Mouse (Mus musculus): ENCODE results near the gene Tex9.

DNA sequence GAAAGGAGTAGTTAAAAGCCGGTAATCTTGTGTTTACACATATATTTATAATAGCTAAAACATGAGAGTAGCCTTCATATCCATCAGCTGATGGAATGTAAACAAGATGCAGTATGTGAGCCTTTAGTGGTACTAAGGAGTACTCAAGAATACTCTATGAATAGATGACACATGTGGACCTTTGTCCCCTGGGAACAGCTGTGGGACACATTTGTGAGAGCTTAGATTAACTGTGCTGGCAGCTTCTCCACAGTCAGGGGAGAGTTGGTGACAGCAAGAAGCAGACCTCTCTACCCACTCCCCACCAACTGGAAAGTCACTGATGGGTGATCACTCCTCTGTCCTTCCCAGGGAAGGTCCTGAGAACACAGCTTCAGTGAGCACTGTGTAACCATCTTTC, 41.6 kb downstream of the Tex9 start:
- no peak for TF ChIP-seq CTCF (IDR thresholded peaks at IDR 0.05; ENCODE audit: control insufficient read depth, insufficient read depth, insufficient read length)
- TF ChIP-seq CEBPB (IDR thresholded peaks at IDR 0.05; ENCODE audit: low read depth), result no peak
- TF ChIP-seq USF1 (IDR thresholded peaks at IDR 0.05; ENCODE audit: low read depth), result no peak
- TF ChIP-seq MYOD1 (IDR thresholded peaks at IDR 0.05; ENCODE audit: control insufficient read depth, insufficient read length, low read depth), result no peak
- TF ChIP-seq MAX (IDR thresholded peaks at IDR 0.05), result no peak
